In the genomic region with DNA sequence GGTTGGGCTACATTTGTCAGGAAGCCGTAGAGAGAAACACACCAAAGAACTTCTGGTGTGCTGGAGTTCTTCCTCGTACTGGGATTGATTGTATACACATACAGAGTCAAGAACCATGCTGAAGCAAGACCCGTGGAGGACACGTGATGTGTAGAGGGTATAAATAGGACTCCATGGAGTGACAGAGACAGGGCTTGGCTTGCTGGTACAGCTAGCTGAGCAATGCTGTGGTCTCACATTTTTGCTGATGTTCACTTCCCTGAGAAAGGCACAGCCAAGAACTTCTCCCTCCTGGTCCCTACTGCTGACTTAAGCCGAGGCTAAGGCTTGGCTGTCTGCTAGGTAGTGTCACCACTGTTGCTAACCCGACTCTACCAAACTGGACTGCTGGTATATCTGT, we compare ENCODE assay signal across 12 mouse cellular contexts. TPM values are rescaled to one million over a fixed set of nuclear protein-coding genes. Genes with fewer than 3 reads are reported as not detected.
DNase-seq lines count a peak whose midpoint lies in the region; ATAC-seq and TF ChIP-seq lines count a peak whose summit lies in the region.
"Had no signal": no experiment of that assay in that cellular context is flagged by ENCODE, and none has a peak within 500 bp of the region (broad histone marks: within the 10 kb centered on the region; RNA-seq: fewer than 3 reads in every experiment).

No protein-coding gene starts in this region.

- TF ChIP-seq POLR2A in kidney, adult 2 months (IDR thresholded peaks at IDR 0.05; ENCODE audit: low read depth, low read length) = no peak

- no peaks in the 10 kb centered on the region for H3K27me3 ChIP-seq in kidney, adult 2 months (replicated peaks; ENCODE audit: control insufficient read depth, insufficient read depth, low read length)
- no peaks in the 10 kb centered on the region for H3K27me3 ChIP-seq in heart, embryonic 12.5 days (replicated peaks)
- H3K27me3 ChIP-seq in lung, postnatal 0 days (replicated peaks; ENCODE audit: insufficient read depth, low read length) = no peaks in the 10 kb centered on the region
- no peaks in the 10 kb centered on the region for H3K27me3 ChIP-seq in kidney, embryonic 16.5 days (ENCODE audit: insufficient read depth, low read length)
- H3K27me3 ChIP-seq: forebrain, embryonic 15.5 days; hindbrain, embryonic 15.5 days had no signal

- H3K9ac ChIP-seq in heart, embryonic 12.5 days = no peak overlapping the region
- no peak overlapping the region for H3K9ac ChIP-seq in lung, postnatal 0 days (replicated peaks; ENCODE audit: low read depth)
- no peak overlapping the region for H3K9ac ChIP-seq in kidney, embryonic 16.5 days (replicated peaks; ENCODE audit: low read length)
- H3K9ac ChIP-seq: forebrain, embryonic 15.5 days; hindbrain, embryonic 15.5 days had no signal

- WGBS in kidney, adult 2 months = 85% methylated on average over 6 of the region's 6 CpGs
- 54% methylated on average over 6 of the region's 6 CpGs for WGBS in heart, embryonic 12.5 days
- 73% methylated on average over 6 of the region's 6 CpGs for WGBS in lung, postnatal 0 days
- 92% methylated on average over 6 of the region's 6 CpGs for WGBS in kidney, embryonic 16.5 days

- H3K36me3 ChIP-seq in kidney, adult 2 months (ENCODE audit: control insufficient read depth, insufficient read depth, low read length) = no peaks in the 10 kb centered on the region; the same call in 1 of the 2 replicates
- peaks cover 10% of the 10 kb centered on the region; the same call in 1 of the 2 replicates for H3K36me3 ChIP-seq in heart, embryonic 12.5 days
- no peaks in the 10 kb centered on the region for H3K36me3 ChIP-seq in lung, postnatal 0 days (ENCODE audit: insufficient read depth, low read length)
- H3K36me3 ChIP-seq in kidney, embryonic 16.5 days (ENCODE audit: insufficient read depth, low read length) = 0 out of 2 replicates have a peak, but pooled peaks cover 3% of the 10 kb centered on the region
- H3K36me3 ChIP-seq: forebrain, embryonic 15.5 days; hindbrain, embryonic 15.5 days had no signal

- peak overlapping the region; percentile 30 for H3K4me2 ChIP-seq in heart, embryonic 12.5 days
- no peak overlapping the region for H3K4me2 ChIP-seq in lung, postnatal 0 days (replicated peaks; ENCODE audit: low read depth, low read length)
- H3K4me2 ChIP-seq in kidney, embryonic 16.5 days (replicated peaks; ENCODE audit: low read depth, low read length) = no peak overlapping the region
- H3K4me2 ChIP-seq: forebrain, embryonic 15.5 days; hindbrain, embryonic 15.5 days had no signal

- H3K4me1 ChIP-seq in kidney, adult 2 months (ENCODE audit: control insufficient read depth, insufficient read depth, low read length) = no peaks in the 10 kb centered on the region
- peaks cover 28% of the 10 kb centered on the region for H3K4me1 ChIP-seq in heart, embryonic 12.5 days (replicated peaks)
- H3K4me1 ChIP-seq in lung, postnatal 0 days (ENCODE audit: insufficient read depth, low read depth, low read length) = 0 out of 2 replicates have a peak, but pooled peaks cover 4% of the 10 kb centered on the region
- peaks cover 5% of the 10 kb centered on the region; the same call in 1 of the 2 replicates for H3K4me1 ChIP-seq in kidney, embryonic 16.5 days (ENCODE audit: insufficient read depth, low read length)
- H3K4me1 ChIP-seq: forebrain, embryonic 15.5 days had no signal

- H3K27ac ChIP-seq in kidney, adult 2 months (ENCODE audit: insufficient read depth, low read depth, low read length) = peak overlapping the region; percentile 3; the same call in 1 of the 2 replicates
- H3K27ac ChIP-seq in heart, embryonic 12.5 days (ENCODE audit: poor library complexity, severe bottlenecking) = peak overlapping the region; percentile 75
- H3K27ac ChIP-seq in lung, postnatal 0 days (ENCODE audit: low read length) = no peak overlapping the region
- H3K27ac ChIP-seq in kidney, embryonic 16.5 days (ENCODE audit: low read length) = no peak overlapping the region
- H3K27ac ChIP-seq: forebrain, embryonic 15.5 days; hindbrain, embryonic 15.5 days had no signal

- DNase-seq in kidney, adult 2 months = no peak
- no peak for DNase-seq in kidney, adult 11 months
- peak; percentile 52 to 69 for DNase-seq in gastrocnemius, adult 8-10 months (ENCODE audit: low spot score in 2 of 2)
- peak; percentile 40 for DNase-seq in lung, postnatal 0 days (ENCODE audit: low spot score)
- DNase-seq in right cerebral cortex, postnatal 14 days = no peak
- no peak for DNase-seq in kidney, postnatal 10 days
- DNase-seq: kidney, postnatal 14 days; thymus, postnatal 4 days had no signal

- no peak for TF ChIP-seq EP300 in lung, postnatal 0 days (IDR thresholded peaks at IDR 0.05)

- H3K9me3 ChIP-seq in heart, embryonic 12.5 days (replicated peaks) = no peaks in the 10 kb centered on the region
- no peaks in the 10 kb centered on the region for H3K9me3 ChIP-seq in lung, postnatal 0 days (ENCODE audit: low read length)
- H3K9me3 ChIP-seq in kidney, embryonic 16.5 days (ENCODE audit: low read length) = no peaks in the 10 kb centered on the region
- H3K9me3 ChIP-seq: forebrain, embryonic 15.5 days; hindbrain, embryonic 15.5 days had no signal

- H3K4me3 ChIP-seq in kidney, adult 2 months (ENCODE audit: insufficient read depth, low read depth, low read length) = no peak overlapping the region
- H3K4me3 ChIP-seq in heart, embryonic 12.5 days = no peak overlapping the region
- no peak overlapping the region for H3K4me3 ChIP-seq in lung, postnatal 0 days (ENCODE audit: low read depth, low read length)
- no peak overlapping the region for H3K4me3 ChIP-seq in kidney, embryonic 16.5 days (ENCODE audit: low read length)
- H3K4me3 ChIP-seq: forebrain, embryonic 15.5 days; hindbrain, embryonic 15.5 days had no signal

- peak; percentile 53; the same call in 1 of the 2 replicates for ATAC-seq in heart, embryonic 12.5 days (ENCODE audit: insufficient number of reproducible peaks, low FRiP score)
- ATAC-seq in lung, postnatal 0 days = peak; percentile 79
- no peak for ATAC-seq in kidney, embryonic 16.5 days (ENCODE audit: low FRiP score, low TSS enrichment)
- ATAC-seq: forebrain, embryonic 15.5 days had no signal

- TF ChIP-seq CTCF in kidney, adult 2 months (conservative IDR thresholded peaks at IDR 0.05; ENCODE audit: insufficient read depth, insufficient read length, low read depth, low read length) = no peak
- no peak for TF ChIP-seq CTCF in lung, postnatal 0 days (IDR thresholded peaks at IDR 0.05)

RNA-seq across cellular contexts. Expression of a gene that starts 15.5 kb away (rescaled TPM):
- polyA plus RNA-seq in kidney, adult 2 months (2012; rRNA removed) = 42.6 and 50.2 TPM in 2 replicates
- total RNA-seq in gastrocnemius, adult 8-10 months (2022) = 10 to 100 TPM; 32.5 to 39.1 (median 34.7) TPM
- polyA plus RNA-seq in heart, embryonic 12.5 days (2016; fragmentation: Nextera tagmentation; extraction: Ambion mirVana) = 35.9 and 39.9 TPM in 2 replicates
- polyA plus RNA-seq in lung, postnatal 0 days (2015; fragmentation: Nextera tagmentation; extraction: Ambion mirVana) = 26.4 and 27.2 TPM in 2 replicates
- 19.0 and 22.6 TPM in 2 replicates for polyA plus RNA-seq in kidney, embryonic 16.5 days (2015; fragmentation: Nextera tagmentation; extraction: Ambion mirVana)

Comparison
In these comparisons a context has a peak if more than half of its experiments do, and no peak if none do; other contexts are left out.
1. H3K27ac ChIP-seq: peak in kidney, adult 2 months (single experiment) and heart, embryonic 12.5 days (single experiment); none in lung, postnatal 0 days (single experiment) and kidney, embryonic 16.5 days (single experiment).
2. DNase-seq: peak in gastrocnemius, adult 8-10 months (2 of 2) and lung, postnatal 0 days (single experiment); none in kidney, adult 2 months (single experiment), kidney, adult 11 months (single experiment), right cerebral cortex, postnatal 14 days (single experiment) and kidney, postnatal 10 days (single experiment).